Mouse (Mus musculus) spleen, adult 2 months (tissue): ENCODE data around the gene Sspn.

ENCODE experiments used
- CTCF ChIP-seq: fragments of 200-500 bp; IDR thresholded peaks from 2 replicates; pipeline ENCODE4 v1.5.1; 2011; ENCODE audit warnings: mild to moderate bottlenecking, inconsistent platforms; ENCODE audit not compliant: insufficient read depth, insufficient read length, insufficient replicate concordance; ENCODE audit errors: extremely low read depth
- POLR2A ChIP-seq: fragments of 200-500 bp; IDR thresholded peaks from 2 replicates; pipeline ENCODE4 v1.6.1; 2011; ENCODE audit warnings: low read depth, low read length, inconsistent platforms

GRCm38 (mm10) chr6:145906096-145906890 lies 25.1 kb upstream of the Sspn start:
- no peak for TF ChIP-seq CTCF
- TF ChIP-seq POLR2A = no peak
